Mouse (Mus musculus) forelimb bud, embryonic 11.5 days (tissue): ENCODE results near the gene Cldn5.
A peak's percentile ranks its signal among the peaks of the same experiment; 100 is the strongest.

Experiments
- DNase-seq: peaks from one replicate; pipeline ENCODE4 v3.0.0-alpha.2; 2012; ENCODE audit warnings: low read depth, low spot score

Cldn5 gene

DNA sequence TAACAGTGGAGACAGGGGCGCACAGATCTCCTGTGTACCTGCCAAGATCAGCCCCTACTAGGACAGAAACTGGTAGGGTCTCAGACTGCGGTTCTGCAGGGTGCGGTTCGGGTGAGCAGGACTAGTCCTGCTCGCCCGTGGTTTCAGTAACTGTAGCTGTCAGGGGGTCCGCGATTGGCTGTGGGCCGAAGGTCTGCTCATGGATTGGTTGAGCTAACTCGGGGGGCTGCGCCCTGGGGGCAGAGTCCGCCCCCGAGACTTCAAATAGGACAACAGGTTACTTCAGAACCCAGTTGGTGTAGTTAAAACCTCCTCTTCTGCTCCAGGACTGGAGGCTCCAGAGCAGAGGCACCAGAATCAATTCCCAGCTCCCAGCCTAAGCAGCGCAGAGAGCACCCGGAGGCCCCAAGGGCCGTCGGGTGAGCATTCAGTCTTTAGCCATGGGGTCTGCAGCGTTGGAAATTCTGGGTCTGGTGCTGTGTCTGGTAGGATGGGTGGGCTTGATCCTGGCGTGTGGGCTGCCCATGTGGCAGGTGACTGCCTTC lies at the start of gene Cldn5:
Cldn5 (plus strand) TSS at position 292 of the 545 bp plus-strand sequence.
- peak; percentile 54 for DNase-seq

DNA sequence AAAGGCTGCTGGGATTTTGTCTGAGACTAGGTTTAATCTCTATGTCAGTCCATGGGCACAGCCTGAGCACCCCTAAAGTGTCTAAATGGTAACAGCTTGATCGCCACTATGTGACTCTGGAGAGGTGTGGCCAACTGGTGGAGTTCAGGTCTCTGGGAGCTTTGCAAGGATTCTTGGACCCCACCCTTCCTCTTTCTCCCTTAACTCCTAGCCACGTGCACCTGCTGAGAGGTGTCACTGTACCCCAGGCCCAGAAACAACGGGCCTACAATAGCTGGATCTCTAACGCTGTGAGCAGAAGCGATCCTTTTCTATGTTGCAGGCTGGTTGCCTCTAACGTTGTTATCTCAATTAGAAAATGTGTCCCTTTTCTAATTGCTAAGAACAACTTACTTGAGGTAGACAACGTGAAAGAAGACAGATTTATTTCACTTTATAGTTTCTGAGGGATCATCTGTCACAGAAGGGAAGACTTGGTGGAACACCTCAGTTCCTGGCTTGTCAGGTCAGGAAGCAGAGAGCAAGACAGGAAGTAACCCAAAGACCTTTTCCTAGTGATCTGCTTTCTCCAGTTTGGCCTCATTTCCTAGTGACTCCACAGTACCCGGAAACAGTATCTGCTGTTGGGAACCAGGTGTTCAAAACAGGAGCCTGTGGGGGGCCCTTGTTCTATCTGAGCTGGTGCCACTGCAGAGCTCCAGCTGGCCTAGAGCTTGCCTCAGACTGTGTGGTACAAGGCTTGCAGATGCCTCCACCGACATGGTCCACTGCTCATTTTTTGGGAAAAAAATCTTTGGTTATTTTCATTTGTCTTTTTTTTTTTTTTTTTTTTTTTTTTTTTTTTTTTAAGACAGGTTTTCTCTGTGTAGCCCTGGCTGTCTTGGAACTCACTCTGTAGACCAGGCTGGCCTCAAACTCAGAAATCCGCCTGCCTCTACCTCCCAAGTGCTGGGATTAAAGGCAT lies 48.8 kb upstream of the Cldn5 start:
- no peak for DNase-seq

DNA sequence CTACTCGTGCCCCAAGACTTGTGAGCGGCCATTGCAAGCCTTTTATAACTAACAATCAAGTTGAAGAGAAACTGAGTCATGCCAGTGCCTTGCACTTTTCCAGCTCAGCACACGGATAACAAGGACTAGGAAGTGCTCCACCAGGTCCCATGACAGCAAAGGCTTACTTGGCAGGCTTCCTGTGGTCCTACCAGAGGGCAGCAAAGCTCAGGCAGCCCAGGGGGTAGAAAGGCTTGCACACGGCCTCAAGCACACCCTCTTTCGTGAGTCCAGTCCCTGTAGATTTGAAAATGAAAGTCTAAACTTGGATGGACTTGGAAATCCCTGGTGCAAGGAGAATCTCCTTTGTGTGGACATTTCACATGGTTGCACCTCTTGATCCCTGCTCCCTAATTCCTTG lies 47.5 kb upstream of the Cldn5 start:
- DNase-seq, result no peak

DNA sequence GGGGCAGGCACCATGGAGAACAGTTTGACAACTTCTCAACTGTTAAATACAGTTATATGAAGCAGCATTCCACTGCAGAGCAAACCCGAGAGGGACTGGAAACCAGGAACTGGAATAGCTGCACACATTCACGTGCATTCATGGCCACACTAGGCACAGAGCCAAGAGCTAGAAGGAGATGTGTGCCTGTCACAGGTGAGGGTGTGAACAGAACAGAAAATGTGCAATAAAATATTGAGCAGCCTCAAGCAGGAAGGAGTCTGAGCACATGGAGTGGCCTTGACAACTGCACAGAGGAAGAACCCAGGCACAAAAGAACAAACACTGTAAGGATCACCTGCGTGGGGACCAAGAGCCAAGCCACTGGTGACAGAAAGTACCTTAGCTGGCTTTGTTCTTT lies 46.0 kb upstream of the Cldn5 start:
- DNase-seq, result no peak

DNA sequence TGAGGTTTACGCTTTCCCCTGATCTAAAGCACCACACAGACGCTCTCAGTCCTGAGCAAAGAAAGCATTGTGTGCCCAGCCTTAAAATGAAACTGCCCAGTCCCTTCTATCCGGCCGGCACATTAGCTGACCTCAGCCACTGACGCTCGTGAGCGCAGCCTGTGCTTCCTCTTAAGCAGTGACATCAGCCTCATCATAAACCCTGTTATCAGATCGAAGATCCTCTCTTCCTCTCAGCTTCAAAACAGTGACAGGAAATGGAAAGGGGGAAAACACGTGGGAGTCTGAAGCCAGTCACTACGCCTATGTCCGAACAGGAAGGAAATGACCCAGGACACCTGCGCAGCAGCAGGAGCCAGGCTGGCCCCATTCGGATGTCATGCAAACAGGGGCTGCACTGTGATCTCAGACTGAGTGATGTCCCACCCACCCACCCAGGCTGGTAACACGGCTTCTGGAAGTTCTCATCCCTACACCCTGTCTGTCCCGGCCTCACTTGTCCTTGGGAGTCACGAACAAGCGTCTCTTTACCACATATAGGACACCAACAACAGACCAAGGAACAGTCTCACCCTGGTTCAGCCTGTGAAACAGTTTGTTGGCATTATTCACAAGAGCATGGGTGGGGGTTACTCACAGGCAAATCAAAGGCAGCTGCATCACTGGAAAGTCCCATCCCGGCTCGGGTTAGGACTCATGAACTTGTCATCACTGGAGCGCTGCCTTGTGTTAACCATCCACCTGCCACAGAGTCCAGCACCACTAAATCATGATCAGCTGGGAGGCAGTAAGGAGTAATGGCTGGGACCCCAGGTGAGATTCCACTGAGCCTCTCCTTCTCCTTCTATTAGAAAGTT lies 43.3 kb upstream of the Cldn5 start:
- DNase-seq, result no peak

DNA sequence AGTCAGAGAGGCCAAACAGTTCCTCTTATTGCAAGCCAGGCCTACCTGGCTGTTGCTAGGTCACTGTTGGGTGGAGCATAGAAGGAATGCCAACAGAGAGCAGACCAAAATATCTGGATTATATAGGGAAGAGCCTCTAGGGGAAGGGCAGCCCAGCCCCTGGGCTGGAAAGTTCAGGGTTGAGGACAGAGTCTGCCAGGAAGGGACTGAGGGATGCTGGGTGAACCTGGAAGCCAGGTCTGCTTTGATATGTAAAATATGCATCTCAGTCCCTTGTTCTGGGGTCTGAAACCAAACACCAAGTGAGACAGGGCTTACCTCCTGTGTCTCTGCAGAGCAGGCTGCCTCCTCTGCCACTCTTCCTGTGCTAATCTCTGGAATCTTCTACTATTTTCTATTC lies 38.3 kb upstream of the Cldn5 start:
- no peak for DNase-seq

DNA sequence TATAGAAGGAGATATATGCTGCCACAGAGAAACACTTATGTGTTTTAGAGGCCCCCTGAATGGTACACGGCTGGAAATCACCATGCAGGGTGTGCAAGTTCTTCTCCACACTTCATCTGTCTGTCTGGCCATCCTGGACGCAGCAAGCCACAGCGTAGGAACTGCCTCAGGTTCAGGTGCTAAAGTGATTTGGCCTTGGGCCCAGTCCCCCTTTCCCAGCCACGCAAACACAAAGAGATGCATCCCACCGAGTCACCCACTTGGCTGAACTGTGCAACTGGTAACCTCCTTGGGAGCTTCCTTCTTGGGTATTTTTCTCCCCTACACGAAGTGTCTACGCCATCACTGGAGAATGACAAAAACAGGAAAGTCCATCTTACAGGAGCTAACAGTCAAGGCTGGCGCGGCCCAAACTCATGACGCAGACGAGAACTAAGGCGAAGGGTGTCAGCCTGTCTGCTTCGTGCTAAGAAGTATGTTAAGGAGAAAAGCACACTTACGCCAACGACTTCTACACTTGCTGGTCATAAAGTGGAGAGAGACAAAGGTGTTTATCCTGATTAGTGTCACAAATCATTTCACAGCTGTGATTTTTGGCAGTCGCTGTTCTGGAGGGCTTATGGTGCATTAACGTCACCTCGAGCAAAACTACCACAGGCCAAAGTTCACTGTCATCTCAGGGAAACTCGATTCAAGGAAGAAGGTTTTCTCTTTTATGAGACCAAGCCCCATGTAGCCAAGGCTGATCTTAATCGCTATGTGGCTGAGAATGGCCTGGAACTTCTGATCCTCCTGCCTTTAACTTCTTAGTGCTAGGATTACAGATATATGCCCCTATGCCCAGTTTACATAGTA lies 30.2 kb upstream of the Cldn5 start:
- no peak for DNase-seq

DNA sequence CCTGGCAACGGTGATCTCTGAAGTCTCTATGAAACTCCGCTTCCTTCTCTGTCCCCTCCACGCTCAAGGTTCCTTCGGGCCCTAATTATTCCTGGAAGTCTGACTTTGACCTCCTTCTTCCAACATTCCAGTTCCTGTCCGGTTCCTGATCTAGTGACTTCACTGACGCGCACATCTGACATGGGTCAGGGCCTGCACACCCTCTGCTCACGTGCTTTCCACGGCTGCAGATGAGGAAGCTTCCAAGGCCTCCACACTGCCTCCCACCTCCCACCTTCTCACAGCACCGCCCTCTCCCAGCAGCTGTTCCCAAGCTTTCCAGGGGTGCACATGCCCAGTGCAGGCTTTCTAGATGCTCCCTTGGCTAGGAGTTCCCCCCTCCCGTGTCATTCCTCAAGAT lies 25.5 kb upstream of the Cldn5 start:
- no peak for DNase-seq

DNA sequence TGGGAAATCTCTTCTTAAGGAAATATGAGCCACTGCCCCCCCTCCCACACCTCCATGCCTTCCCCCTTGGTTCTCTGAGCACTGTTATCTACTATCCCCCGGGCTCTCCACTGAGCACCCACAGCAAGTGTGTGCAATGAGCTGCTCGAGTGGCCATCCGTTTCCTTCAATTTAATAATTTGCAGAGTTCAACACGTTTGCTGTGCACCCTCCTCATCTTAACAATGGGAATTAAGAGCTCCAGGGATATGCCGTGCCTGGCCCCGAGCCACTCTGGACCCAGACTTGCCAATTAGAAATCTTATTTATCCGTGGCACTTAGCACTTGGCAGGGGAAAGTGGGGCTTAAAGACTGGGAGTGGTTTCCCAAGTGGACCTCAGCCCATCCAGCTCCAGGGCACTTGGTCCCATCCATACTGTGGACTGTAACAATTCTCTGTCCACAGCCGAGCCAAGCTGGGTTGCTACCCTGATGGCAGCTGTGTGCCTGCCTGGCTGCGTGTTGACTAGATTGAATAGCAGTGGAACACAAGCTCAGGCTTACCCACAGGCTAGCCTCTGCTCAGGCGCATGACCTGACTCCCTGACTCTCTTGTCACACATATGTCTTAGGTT lies 24.7 kb upstream of the Cldn5 start:
- DNase-seq, result no peak

DNA sequence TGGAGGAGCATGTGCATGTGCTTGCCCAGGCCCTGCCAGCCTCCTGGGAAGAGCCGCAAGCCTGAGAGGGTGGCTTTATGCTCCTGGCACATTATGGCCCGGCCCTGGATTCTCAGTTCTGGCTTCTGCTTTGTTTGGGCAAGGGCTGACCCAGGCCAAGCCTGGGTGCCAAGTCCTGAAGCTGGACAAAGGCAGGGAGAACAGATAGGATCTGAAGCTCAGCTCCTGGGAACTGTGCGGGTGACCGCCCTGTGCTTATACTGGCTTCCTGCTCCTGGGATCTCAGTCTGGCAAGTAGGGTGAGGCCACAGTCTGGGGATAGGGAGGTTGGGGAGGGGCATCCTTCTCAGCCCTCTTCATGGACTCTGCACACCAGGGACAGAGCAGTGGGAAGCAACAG lies 14.9 kb upstream of the Cldn5 start:
- no peak for DNase-seq

DNA sequence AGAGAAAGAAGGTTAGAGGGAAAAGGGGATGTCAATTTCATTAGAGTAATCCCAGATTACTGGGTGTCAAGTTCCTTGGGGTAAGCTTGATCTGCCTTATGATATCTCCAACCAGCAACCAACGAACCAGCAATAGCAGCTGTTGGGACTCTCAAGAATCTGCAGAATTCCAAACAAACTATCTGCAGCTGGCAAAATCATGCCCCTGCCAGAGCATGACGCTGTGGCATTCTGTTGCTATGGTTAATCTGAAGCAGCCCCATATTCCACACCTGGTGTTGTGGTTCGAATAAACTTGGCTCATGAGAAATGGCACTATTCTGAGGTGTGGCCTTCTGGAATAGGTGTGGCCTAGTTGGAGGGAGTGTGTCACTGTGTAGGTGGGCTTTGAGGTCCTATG lies 13.7 kb upstream of the Cldn5 start:
- no peak for DNase-seq

DNA sequence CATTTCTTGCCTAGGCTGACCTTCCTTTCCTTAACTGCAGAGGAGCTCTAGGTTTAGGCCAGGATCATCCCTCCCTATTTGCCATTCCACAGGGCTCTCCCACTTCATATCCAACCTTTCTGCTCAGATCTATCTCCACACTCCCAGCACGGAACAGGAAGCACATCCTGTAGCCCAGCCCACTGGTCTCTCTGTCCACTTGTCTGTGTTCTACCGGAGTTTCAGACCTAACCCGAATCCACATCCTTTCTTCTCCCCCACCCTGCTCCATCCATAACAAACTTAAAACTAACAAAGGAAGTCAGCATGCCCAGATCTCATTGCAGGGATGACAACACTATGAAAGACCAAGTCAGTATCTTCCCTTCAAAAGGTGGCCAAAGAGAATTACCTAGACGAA lies 10.3 kb upstream of the Cldn5 start:
- DNase-seq, result no peak

DNA sequence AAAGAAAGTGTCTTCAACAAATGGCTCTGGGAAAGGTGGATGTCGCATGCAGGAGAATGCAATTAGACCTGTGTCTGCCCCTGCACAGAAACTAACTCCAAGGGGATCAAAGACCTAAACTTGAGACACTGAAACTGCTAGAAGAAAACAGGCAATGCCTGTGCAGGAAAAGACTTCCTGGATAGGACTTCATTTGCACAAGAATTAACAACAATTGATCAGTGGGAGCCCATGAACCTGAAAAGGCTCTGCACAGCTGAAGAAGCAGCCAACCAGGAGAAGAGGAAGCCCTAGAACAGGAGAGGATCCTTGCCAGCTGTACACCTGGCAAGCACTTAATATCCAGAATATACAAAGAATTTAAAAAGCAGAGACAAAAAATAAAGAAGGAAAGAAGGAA lies 7.1 kb upstream of the Cldn5 start:
- no peak for DNase-seq

DNA sequence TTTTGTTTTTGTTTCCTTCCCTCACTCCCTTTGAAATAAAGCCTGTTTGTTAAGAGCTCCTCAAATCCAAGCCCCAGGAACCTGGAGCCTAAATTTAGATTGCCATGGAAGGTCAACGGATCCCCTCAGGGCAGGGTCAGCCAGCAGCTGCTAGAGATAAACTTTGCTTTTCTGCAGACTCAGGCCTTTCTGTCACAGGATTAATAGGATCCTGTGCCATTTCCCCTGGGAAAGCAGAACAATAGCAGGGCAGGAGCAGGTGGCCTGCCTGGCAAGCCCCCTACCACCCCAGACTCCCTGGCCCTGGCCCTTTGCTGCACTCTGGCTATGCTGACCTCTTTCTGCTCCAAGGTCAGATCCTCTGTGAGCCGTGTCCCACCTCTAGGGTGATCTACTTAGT lies 2.7 kb upstream of the Cldn5 start:
- DNase-seq, result no peak

DNA sequence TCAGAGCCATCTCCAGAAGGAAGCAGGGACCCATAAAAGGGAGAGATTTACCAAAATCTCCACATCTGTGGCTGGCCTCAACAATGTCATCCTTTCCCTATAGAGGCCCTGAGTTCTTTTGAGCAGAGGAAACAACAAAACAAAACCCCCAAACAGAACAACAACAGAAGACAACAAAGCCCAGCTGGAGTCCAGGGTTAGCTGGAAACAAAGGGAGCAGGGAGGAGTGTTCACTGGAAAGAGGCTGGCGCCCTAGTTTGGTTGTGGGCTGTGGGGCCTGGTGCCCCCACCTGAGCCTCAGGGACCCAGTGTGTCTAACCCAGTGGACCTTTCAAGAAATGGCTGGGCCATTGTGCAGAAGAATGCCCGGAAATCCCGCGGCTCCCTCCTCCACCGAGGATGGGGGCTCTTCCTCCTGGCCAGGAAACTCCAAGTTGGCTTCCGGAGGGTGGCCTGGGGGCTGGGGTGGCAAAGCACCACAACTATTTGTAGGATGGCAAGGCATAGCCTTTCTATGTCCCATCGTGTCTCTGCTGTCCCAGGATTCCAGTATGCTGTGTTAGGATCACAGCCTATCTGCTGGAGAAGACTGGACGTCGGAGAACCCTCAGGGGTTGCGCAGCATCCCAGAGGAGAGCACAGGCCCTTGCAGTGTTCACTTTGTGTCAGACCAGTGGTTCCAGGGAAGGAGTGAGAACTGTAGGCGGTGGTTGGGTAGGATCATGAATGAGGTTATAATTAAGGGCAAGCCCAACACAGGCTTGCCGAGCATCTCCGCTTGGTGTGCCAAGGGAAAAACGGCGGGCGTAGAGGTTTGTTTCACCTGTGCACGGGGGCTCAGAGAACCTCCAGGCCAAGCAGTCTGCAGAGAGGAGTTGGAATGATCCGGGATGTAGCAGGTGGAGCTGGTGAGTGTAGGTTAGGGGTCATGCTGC lies 759 bp upstream of the Cldn5 start:
- no peak for DNase-seq

DNA sequence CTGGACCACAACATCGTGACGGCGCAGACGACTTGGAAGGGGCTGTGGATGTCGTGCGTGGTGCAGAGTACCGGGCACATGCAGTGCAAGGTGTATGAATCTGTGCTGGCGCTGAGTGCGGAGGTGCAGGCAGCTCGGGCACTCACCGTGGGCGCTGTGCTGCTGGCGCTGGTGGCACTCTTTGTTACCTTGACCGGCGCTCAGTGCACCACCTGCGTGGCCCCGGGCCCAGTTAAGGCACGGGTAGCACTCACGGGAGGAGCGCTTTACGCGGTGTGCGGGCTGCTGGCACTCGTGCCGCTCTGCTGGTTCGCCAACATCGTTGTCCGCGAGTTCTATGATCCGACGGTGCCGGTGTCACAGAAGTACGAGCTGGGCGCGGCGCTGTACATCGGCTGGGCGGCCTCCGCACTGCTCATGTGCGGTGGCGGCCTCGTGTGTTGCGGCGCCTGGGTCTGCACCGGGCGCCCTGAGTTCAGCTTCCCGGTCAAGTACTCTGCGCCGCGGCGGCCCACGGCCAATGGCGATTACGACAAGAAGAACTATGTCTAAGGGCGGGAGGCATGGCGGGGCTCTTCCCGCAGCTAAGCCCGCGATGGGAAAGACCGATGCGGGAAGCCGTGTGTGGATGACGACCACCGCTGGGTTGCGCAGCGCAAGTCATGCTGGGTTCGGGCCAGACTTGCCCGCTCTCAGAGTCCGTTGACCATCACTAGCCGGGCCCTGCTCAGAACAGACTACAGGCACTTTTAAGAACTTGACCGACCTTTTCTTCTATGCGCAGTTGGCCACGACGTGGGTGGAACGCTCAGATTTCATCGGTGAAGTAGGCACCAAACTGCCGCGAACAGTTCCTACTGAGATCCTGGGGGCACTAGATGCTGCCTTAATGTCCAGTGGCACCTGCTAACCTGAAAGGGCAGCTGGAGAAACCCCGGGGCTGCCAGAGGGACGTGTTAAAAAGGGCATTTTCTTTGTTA lies 744 bp downstream of the Cldn5 start:
- no peak for DNase-seq

DNA sequence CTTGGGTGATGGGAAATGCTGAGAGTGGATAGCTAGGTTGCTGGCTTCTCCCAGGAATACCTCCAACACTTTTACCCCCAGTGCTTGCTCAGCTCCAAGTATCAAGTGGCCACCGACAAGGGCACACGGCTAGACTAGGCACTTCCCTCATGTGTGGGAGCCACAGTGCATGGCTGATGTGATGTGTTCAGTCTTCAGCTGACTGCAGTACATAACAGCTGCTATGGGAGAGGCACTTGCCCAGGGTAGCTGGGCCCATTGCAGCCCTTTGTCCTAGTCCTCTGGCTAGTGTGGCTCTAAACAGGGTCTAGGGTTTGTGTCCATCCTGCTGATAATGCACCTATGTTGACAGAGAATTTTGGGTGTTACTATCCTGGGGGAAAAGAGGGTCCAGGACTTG lies 1.8 kb downstream of the Cldn5 start:
- DNase-seq, result no peak

DNA sequence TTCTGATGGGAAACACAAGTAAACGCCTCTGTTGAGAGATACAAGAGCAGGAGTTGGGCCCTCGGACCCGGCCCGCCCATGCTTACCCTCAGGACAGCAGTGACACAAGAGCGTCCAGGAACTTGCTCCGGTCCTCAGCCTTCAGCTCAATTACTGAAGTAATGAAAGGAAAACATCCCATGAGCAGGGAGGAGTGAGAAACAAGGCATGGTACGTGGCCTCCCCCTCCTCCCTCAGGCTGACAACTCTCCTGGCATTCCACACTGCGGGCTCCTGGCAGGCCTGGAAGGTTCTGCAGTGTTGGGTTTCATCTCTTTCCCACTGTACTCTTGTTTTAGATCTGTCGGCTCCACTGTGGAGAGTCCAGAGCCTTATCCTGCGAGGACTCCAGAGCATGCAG lies 5.2 kb downstream of the Cldn5 start:
- DNase-seq, result no peak

DNA sequence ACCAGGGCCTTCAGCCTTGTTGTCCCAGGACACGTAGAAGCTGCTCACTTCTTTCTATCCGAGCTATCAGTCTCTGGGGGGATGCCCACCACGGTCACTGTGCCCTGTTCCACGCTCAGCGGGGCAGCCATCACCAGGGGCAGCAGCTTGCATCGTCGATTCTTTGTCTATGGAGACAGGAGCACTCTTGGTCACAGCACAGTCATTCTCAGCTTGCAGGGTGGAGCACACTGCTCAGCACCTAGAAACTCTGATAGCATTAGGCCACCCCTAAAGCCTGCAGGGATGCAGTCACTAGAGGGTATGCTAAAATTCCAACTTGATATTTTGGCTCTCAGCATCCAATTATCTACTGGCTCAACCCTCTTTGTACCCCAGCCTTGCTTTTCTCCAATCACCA lies 8.4 kb downstream of the Cldn5 start:
- no peak for DNase-seq
